Mouse (Mus musculus) hindbrain, embryonic 15.5 days (tissue): ENCODE data around the gene Tgif2. TPM values are rescaled to one million over a fixed set of nuclear protein-coding genes. Genes with fewer than 3 reads are reported as not detected.
"Not testable (repeated sequence)": the region's sequence is repeated elsewhere in the genome, so short reads cannot be mapped to it uniquely, and the experiment has no call there.

Experiments used
- ATAC-seq: fragments of 200-750 bp; cut with Nextera tagmentation; 2 replicates; pipeline ENCODE4 v1.8.0; 2017; ENCODE audit warnings: low read depth, moderate number of reproducible peaks, moderate TSS enrichment; ENCODE audit not compliant: low FRiP score
- H3K27ac ChIP-seq: fragments of 300-500 bp; sonication (generic); replicated peaks from 2 replicates; pipeline ENCODE4 v1.5.1; 2015; ENCODE audit warnings: mild to moderate bottlenecking, inconsistent platforms
- H3K27me3 ChIP-seq: fragments of 300-500 bp; sonication (generic); 2 replicates; pipeline ENCODE4 v1.6.1; 2015; ENCODE audit warnings: control low read depth, inconsistent platforms
- H3K36me3 ChIP-seq: fragments of 300-500 bp; sonication (generic); 2 replicates; pipeline ENCODE4 v1.6.1; 2015; ENCODE audit warnings: control low read depth, inconsistent platforms
- H3K4me1 ChIP-seq: fragments of 300-500 bp; sonication (generic); replicated peaks from 2 replicates; pipeline ENCODE4 v1.6.1; 2015; ENCODE audit warnings: control low read depth, inconsistent platforms
- H3K4me2 ChIP-seq: fragments of 300-500 bp; sonication (generic); 2 replicates; pipeline ENCODE4 v1.6.1; 2015; ENCODE audit warnings: moderate library complexity, mild to moderate bottlenecking, inconsistent platforms
- H3K4me3 ChIP-seq: fragments of 300-500 bp; sonication (generic); 2 replicates; pipeline ENCODE4 v1.5.1; 2015; ENCODE audit warnings: mild to moderate bottlenecking, inconsistent platforms
- H3K9ac ChIP-seq: fragments of 300-500 bp; sonication (generic); 2 replicates; pipeline ENCODE4 v1.6.1; 2015; ENCODE audit warnings: inconsistent platforms
- H3K9me3 ChIP-seq: fragments of 300-500 bp; sonication (generic); 2 replicates; pipeline ENCODE4 v1.6.1; 2016; ENCODE audit warnings: control low read depth, inconsistent platforms
- WGBS: fragments of 180-500 bp; shearing (Covaris S2); methylation state at CpG from one replicate; pipeline ENCODE4 v1.1.7; 2015; 5-methylcytosine and 5-hydroxymethylcytosine counted together
- polyA plus RNA-seq: library from polyadenylated mRNA; unstranded; fragments of >200 nt; fragmentation: Nextera tagmentation; extraction: Ambion mirVana; gene quantifications from 2 replicates; pipeline ENCODE4 v1.2.1, GENCODE M21; 2015

Tgif2 gene
- polyA plus RNA-seq, 1 experiment from 2014 or later = 21.3 TPM

DNA sequence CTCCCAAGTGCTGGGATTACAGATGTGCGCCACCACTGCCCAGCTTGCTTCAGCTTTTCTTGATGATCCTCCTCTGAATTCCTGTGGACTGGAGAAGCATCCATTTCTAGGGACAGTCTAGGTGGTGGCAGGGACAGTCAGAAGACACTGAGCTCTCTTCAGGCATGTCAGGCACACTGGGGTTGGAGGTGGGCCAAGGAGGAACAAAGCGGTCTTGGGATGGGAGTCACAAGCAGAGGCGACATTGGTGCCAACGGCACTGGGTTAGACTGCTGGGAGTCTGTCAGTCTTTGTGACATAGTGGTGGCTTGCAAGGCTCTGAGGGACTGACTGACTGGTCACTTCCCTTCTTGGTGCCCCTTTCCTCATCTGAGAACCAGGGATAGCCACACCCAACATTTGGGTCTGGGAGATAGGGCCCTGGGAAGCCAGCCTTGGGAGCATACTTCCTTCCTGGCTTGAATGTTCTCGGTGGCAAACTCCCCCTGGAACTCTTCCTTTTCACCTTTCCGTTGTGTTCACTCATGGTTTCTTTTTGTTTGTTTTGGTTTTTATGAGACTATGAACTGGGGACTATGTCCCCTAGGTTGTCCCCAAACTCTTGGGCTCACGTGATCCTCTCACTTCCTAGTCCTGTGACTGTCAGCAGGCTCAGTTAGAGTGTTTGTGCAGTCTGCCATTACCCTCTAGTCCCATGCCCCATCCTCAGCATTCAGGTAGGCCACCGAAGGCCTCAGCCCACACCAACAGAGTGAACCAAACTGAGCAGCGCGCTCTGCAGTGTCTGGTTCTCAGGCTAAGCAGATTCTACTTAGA is 44.8 kb downstream of the Tgif2 start:
- no peaks in the 10 kb centered on the region for H3K4me1 ChIP-seq
- no peak overlapping the region for H3K9ac ChIP-seq
- 91% methylated on average over 10 of the region's 10 CpGs for WGBS
- H3K4me3 ChIP-seq = no peak overlapping the region
- H3K4me2 ChIP-seq = no peak overlapping the region
- ATAC-seq = no peak
- H3K27me3 ChIP-seq = no peaks in the 10 kb centered on the region
- no peak overlapping the region for H3K27ac ChIP-seq
- no peaks in the 10 kb centered on the region for H3K36me3 ChIP-seq
- no peaks in the 10 kb centered on the region for H3K9me3 ChIP-seq

DNA sequence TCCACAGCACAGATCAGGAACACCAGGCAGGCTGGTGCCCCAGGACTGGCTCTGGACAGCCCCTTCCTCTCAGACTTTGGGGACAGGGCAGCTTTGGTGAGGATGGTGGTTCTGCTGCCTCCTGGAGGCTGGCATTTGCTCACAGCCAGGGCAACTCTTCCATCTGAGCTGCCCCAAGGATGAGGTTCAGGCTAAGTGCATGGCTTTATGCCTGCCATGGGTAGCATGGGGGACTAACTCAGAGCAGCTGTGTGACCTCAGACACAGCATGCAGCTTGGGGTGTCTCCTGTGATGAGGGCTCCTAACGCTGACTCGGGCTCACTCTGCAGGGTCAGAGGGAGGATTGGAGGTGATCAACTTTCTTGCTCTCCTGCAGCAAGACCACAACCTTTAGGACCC is 45.9 kb downstream of the Tgif2 start:
- H3K9ac ChIP-seq, H3K4me3 ChIP-seq, H3K27ac ChIP-seq, H3K9me3 ChIP-seq, H3K27me3 ChIP-seq, ATAC-seq, H3K4me2 ChIP-seq, H3K36me3 ChIP-seq, H3K4me1 ChIP-seq: not testable (repeated sequence)
- 75% methylated on average over 2 of the region's 2 CpGs for WGBS

DNA sequence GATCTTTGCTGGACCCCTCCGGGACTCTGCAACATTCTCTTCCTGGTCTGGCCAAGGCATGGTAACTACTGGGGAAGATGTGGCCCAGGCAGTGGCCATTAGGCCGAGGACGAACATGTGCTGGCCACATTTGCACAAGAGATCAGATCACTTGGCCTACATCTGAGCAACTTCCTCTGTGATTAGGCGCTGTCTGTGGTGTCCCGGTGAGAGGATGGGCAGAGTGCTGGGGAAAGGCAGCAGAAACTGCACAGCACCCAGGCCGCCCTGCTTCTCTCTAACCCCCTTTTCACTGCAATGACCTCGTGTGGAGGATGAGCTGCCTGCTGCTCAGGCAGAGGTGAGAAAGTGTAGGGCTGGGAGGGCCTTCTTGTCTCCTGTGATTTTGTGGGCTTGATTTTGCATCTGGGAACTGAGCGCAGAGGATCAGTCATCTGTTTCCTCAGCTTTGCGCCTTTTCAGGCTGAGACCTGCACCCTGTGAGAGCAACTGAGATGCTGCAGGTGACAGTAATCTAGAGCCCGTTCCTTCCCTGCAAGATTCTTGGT is 46.4 kb downstream of the Tgif2 start:
- Histone ChIP-seq H3K36me3 (no peaks in the 10 kb centered on the region), H3K4me1 (no peaks in the 10 kb centered on the region), H3K27me3 (no peaks in the 10 kb centered on the region), H3K4me3 (no peak overlapping the region), H3K9ac (no peak overlapping the region), H3K9me3 (no peaks in the 10 kb centered on the region), H3K27ac (no peak overlapping the region), H3K4me2 (no peak overlapping the region)
- ATAC-seq = no peak
- 84% methylated on average over 10 of the region's 10 CpGs for WGBS

DNA sequence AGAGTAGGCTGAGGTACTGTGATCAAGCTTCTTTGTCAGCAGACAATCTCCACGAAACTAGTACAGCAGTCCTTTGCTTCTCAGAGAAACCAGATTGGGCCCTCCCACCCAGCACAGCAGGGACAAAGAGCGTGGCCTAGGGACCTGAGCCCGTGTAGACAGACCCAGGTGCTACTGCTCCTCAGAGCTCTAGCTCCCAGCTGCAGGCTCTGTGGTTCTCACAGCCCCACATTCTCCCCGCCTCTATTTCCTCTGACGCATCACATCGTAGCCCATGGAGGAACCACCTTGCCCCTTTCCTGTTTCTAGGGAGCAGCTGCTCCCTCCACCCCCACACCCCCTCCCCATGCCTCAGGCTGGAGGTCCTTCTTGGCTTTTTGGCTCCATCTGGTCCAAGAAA is 47.2 kb downstream of the Tgif2 start, which contains the start of gene Sla2:
Gene Sla2 (minus strand): TSS at position 176 of the 400 bp plus-strand sequence.
- Histone ChIP-seq H3K4me3 (no peak within 1 kb of the TSS), H3K4me1 (peaks cover 2% of the 10 kb centered on the region), H3K27ac (no peak within 1 kb of the TSS), H3K4me2 (no peak within 1 kb of the TSS), H3K9me3 (no peaks in the 10 kb centered on the region), H3K9ac (no peak within 1 kb of the TSS), H3K36me3 (no peaks in the 10 kb centered on the region), H3K27me3 (no peaks in the 10 kb centered on the region)
- WGBS = 69% methylated on average over 6 of the region's 6 CpGs
- ATAC-seq = no peak

DNA sequence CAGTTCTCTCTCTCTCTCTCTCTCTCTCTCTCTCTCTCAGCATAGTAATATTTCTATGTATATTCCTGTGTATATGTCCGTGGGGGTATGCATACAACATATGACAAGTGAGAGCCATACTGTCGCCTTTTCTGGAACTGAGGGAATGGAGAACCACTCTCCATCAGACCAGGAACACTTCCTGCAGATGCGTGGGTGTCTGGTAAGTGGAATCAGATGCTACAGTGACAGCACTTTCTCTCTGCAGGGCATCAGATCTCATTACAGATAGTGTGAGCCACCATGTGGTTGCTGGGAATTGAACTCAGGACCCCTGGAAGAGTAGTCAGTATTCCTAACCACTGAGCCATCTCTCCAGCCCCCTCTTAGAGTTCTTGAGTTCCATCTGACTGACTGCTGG is 48.7 kb downstream of the Tgif2 start:
- no peak for ATAC-seq
- Histone ChIP-seq H3K9ac (no peak overlapping the region), H3K9me3 (no peaks in the 10 kb centered on the region), H3K27me3 (no peaks in the 10 kb centered on the region), H3K4me2 (no peak overlapping the region), H3K36me3 (no peaks in the 10 kb centered on the region), H3K27ac (no peak overlapping the region), H3K4me1 (peaks cover 14% of the 10 kb centered on the region), H3K4me3 (no peak overlapping the region)
- WGBS = 84% methylated on average over 3 of the region's 3 CpGs

DNA sequence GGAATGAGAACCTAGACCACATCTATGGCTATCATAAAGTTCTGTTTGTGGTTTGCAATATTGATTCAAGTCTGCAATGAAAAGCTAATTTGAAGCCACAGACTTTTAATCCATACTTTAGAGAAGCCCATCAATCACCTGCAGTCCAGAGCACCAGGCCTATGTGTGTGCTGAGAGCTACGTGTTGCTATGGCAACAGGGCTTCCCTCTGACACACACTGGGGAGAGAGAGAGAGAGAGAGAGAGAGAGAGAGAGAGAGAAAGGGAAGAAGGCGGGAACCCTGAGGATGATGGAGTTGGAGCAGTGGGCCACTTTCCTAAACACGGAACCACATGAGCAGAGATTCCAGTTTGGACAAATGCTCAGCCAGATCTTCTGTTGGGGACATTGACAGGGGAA is 52.4 kb downstream of the Tgif2 start:
- Histone ChIP-seq H3K9ac (no peak overlapping the region), H3K27ac (peak overlapping the region; percentile 39; the same call in 1 of the 2 replicates), H3K9me3 (no peaks in the 10 kb centered on the region), H3K36me3 (no peaks in the 10 kb centered on the region), H3K27me3 (no peaks in the 10 kb centered on the region), H3K4me2 (no peak overlapping the region), H3K4me3 (no peak overlapping the region), H3K4me1 (peaks cover 14% of the 10 kb centered on the region)
- 21% methylated on average over 3 of the region's 3 CpGs for WGBS
- ATAC-seq = peak; percentile 71; the same call in 1 of the 2 replicates

DNA sequence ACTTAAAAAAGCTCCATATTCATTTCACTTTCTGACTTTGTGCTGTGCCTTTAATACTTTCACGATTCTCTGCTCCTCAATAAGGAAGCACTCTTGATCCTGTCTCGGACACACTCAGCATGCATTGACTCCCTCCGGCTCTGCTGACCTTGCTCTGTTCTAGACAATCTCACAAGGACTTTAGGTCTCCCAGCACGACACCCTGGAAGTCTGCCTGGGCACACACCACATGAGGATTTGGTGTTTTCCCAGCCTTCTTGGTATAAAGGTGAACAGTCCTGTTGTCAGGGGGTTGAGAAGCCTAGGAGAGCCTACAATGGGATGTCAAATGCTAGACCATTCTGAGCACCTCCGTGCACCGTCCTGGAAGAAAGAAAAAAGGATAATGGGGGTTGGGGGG is 53.0 kb downstream of the Tgif2 start:
- Histone ChIP-seq H3K36me3 (no peaks in the 10 kb centered on the region), H3K4me2 (no peak overlapping the region)
- 66% methylated on average over 6 of the region's 6 CpGs for WGBS

DNA sequence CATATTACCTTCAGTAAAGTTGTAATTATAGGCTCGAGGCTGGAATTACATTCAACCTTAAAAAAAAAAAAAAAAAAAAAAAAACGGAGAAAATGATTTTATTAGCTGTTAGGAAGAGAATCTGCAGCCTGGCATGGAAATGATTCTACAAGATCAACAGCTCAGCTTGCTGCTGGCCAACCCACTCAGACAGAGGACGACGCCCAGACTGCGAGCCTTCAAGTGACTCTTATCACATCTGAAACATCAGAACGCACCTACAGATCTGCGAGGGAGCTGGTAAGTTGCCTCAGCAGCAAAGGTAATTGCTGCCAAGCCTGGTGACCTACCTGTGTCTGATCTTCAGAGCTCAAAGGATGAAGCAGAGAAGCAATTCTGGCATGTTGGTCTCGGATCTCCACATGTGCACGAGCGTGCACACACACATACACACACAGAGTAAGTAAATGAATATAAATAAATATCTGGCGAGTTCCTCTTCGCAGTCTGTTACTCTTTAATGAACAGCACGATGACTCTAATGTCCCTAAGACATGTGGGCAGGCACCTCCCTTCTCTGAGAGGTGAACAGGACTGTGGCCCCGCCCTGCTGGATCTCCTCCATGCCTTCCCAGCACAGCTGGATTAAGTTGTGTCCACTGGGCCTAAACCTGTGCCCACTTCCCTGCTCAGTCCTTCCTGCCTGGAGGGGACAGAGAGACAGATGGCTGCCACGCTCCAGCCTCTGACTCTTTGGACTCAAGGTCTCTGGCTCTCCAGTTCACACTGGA is 54.9 kb downstream of the Tgif2 start:
- WGBS = 85% methylated on average over 15 of the region's 15 CpGs
- no peak overlapping the region for H3K27ac ChIP-seq
- H3K9ac ChIP-seq = no peak overlapping the region
- H3K9me3 ChIP-seq = no peaks in the 10 kb centered on the region
- no peak overlapping the region for H3K4me3 ChIP-seq
- no peaks in the 10 kb centered on the region for H3K27me3 ChIP-seq
- no peak overlapping the region for H3K4me2 ChIP-seq
- ATAC-seq = no peak
- H3K36me3 ChIP-seq = no peaks in the 10 kb centered on the region
- H3K4me1 ChIP-seq = peaks cover 14% of the 10 kb centered on the region

More for the DNA sequence above, 53.0 kb downstream of the Tgif2 start:
- Histone ChIP-seq H3K9me3 (no peaks in the 10 kb centered on the region), H3K4me3 (no peak overlapping the region), H3K27me3 (no peaks in the 10 kb centered on the region), H3K4me1 (peaks cover 14% of the 10 kb centered on the region), H3K27ac (no peak overlapping the region), H3K9ac (no peak overlapping the region)
- ATAC-seq = no peak

DNA sequence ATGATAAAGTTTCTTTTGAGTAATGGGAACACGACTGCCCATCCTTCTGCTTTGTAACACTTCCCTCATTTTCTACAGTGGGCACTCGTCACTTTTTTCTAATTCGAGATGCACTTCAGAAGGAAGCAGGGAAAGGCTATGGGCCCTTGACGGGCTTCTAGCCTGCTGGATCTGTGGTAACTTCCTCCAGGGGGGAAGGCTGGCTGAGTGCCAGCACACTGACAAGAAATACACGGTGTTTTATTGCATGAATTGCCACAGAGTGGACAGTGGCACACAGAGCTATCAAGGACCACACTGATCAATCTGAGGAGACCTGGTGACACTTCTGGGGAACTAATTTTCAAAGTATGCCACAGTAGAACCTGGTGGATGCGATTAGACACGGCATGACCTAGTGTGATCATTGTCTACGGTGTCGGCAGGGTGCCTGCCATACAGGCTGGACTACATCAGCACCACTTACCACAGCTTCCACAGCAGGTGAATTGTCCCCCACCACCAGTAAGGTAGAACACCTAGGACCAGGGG is 56.6 kb downstream of the Tgif2 start:
- Histone ChIP-seq H3K9ac (no peak overlapping the region), H3K4me1 (peaks cover 14% of the 10 kb centered on the region)
- no peak for ATAC-seq

DNA sequence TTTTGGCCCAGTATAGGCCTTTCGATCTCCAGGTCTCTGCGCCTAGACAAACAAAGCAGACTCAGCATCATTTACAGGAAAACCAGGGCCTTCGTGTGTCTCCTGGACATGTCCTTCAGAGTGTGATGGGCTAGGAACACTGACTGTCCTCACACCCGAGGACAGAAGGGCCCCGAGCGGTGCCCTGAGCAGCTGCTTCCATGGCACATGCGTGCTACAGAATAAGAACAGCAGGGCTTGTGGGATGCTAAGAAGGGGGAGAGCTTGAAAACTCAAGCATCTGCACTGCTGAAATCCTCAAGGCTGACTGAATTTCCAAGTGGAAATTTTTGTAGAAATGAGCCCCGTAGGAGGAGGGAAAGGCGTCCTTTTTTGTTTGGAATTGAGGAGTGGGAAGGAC is 57.2 kb downstream of the Tgif2 start:
- WGBS = 79% methylated on average over 9 of the region's 9 CpGs

More for the DNA sequence above, 56.6 kb downstream of the Tgif2 start:
- no peaks in the 10 kb centered on the region for H3K27me3 ChIP-seq
- no peak overlapping the region for H3K4me3 ChIP-seq
- no peaks in the 10 kb centered on the region for H3K9me3 ChIP-seq
- no peaks in the 10 kb centered on the region for H3K36me3 ChIP-seq
- H3K4me2 ChIP-seq = no peak overlapping the region
- 76% methylated on average over 9 of the region's 9 CpGs for WGBS
- H3K27ac ChIP-seq = no peak overlapping the region

DNA sequence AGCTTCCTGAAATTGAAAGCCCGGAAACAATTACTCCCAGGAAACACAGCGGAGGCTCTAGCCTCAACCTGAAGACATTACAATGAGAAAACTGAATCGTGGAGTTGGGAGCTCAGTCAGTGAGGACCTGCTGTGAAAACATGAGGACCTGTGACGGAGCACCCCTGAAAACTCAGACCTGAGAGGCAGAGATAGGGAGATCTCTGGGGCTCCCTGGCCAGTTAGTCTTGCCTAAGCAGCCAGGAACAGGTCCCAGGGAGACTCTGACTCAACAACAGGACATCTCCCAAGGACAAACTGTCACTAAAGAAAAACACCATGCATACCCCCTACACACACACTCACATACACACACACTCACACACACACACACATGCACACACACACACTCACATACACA is 58.6 kb downstream of the Tgif2 start:
- WGBS = 59% methylated on average over 4 of the region's 4 CpGs
- H3K27me3 ChIP-seq = no peaks in the 10 kb centered on the region
- no peak for ATAC-seq

More for the DNA sequence above, 57.2 kb downstream of the Tgif2 start:
- H3K36me3 ChIP-seq = no peaks in the 10 kb centered on the region
- H3K27ac ChIP-seq = no peak overlapping the region
- peaks cover 12% of the 10 kb centered on the region for H3K4me1 ChIP-seq
- no peaks in the 10 kb centered on the region for H3K27me3 ChIP-seq
- H3K4me2 ChIP-seq = no peak overlapping the region
- ATAC-seq = no peak
- no peak overlapping the region for H3K9ac ChIP-seq
- no peaks in the 10 kb centered on the region for H3K9me3 ChIP-seq
- H3K4me3 ChIP-seq = no peak overlapping the region

DNA sequence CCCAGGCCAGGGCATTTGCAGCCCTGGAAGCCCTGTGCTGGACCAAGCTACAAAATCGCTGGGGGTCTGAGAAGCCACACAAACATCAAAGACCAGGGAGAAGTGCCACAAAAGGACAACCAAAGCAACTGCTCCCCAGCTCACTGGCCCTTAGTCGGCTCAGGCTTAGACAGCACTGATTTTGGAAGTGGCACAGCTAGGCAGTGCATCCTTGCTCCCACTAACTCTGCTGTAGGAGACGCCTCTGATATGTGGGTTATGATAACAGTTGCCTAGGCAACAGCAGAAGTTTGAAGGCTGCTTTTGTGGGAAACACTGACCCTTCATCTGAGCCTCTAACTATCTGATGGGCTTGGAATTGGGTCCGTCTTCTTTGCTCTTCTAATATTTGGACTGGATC is 59.4 kb downstream of the Tgif2 start:
- 75% methylated on average over 4 of the region's 4 CpGs for WGBS
- ATAC-seq = no peak
- no peaks in the 10 kb centered on the region for H3K36me3 ChIP-seq
- no peak overlapping the region for H3K4me3 ChIP-seq
- H3K27ac ChIP-seq = no peak overlapping the region
- H3K4me2 ChIP-seq = no peak overlapping the region
- no peaks in the 10 kb centered on the region for H3K27me3 ChIP-seq
- H3K9me3 ChIP-seq = no peaks in the 10 kb centered on the region
- H3K4me1 ChIP-seq = no peaks in the 10 kb centered on the region; the same call in none of the 2 replicates
- no peak overlapping the region for H3K9ac ChIP-seq

More for the DNA sequence above, 58.6 kb downstream of the Tgif2 start:
- Histone ChIP-seq H3K4me3 (no peak overlapping the region), H3K9ac (no peak overlapping the region), H3K4me2 (no peak overlapping the region), H3K4me1 (no peaks in the 10 kb centered on the region; the same call in none of the 2 replicates), H3K9me3 (no peaks in the 10 kb centered on the region), H3K27ac (0 out of 2 replicates have a peak overlapping the region, but pooled peaks have one; percentile 20), H3K36me3 (no peaks in the 10 kb centered on the region)
